Mouse (Mus musculus) macrophage (primary cell): ENCODE measurements around the gene Rsbn1l. TPM values are rescaled to one million over a fixed set of nuclear protein-coding genes. Genes with fewer than 3 reads are reported as not detected.

Experiments
- H3K27ac ChIP-seq: fragments of 350-480 bp; formaldehyde crosslinking; 2 replicates; pipeline ENCODE4 v1.9.0; 2021
- H3K36me3 ChIP-seq: fragments of 350-480 bp; formaldehyde crosslinking; 2 replicates; pipeline ENCODE4 v1.9.0; 2021; ENCODE audit errors: inconsistent target
- H3K4me3 ChIP-seq: fragments of 350-480 bp; formaldehyde crosslinking; 2 replicates; pipeline ENCODE4 v1.9.0; 2021; ENCODE audit errors: inconsistent target
- H3K79me2 ChIP-seq: fragments of 350-480 bp; formaldehyde crosslinking; 2 replicates; pipeline ENCODE4 v1.9.0; 2021; ENCODE audit errors: inconsistent target
- WGBS: methylation state at CpG from one replicate; pipeline ENCODE4 v1.1.7; 2026; ENCODE audit warnings: inconsistent platforms; ENCODE audit not compliant: missing documents; 5-methylcytosine and 5-hydroxymethylcytosine counted together
- polyA plus RNA-seq: library from polyadenylated mRNA; stranded (reverse); fragments of 250-400 nt; gene quantifications from 3 replicates; pipeline ENCODE4 v1.2.4, GENCODE M21; 2018; ENCODE audit warnings: inconsistent platforms

The Rsbn1l gene
- polyA plus RNA-seq, 1 experiment from 2014 or later, result 20.9 TPM

- Histone ChIP-seq H3K79me2 (no peaks in the 10 kb centered on the region), H3K27ac (no peak overlapping the region), H3K36me3 (no peaks in the 10 kb centered on the region), H3K4me3 (no peak overlapping the region)
- WGBS, result 91% methylated on average over 4 of the region's 4 CpGs
Measured at GRCm38 (mm10) chr5:20855066-20855465, 101.1 kb downstream of the Rsbn1l start.

GRCm38 (mm10) chr5:20847010-20847409 lies 109.2 kb downstream of the Rsbn1l start:
- Histone ChIP-seq H3K79me2 (no peaks in the 10 kb centered on the region), H3K4me3 (no peak overlapping the region), H3K27ac (no peak overlapping the region), H3K36me3 (no peaks in the 10 kb centered on the region)
- WGBS, result 43% methylated on average over 2 of the region's 2 CpGs

GRCm38 (mm10) chr5:20843816-20844215 lies 112.4 kb downstream of the Rsbn1l start:
- Histone ChIP-seq H3K79me2 (no peaks in the 10 kb centered on the region), H3K36me3 (no peaks in the 10 kb centered on the region), H3K27ac (no peak overlapping the region), H3K4me3 (no peak overlapping the region)
- WGBS, result 100% methylated on average over 2 of the region's 2 CpGs

- H3K36me3 ChIP-seq, result no peaks in the 10 kb centered on the region
- H3K4me3 ChIP-seq, result no peak overlapping the region
- no peak overlapping the region for H3K27ac ChIP-seq
- WGBS, result no CpG with 5 or more reads among the region's 3 CpGs
- H3K79me2 ChIP-seq, result no peaks in the 10 kb centered on the region
Measured at GRCm38 (mm10) chr5:20843405-20843804, 112.8 kb downstream of the Rsbn1l start.

Other genes starting within 250 kb of the Rsbn1l start
- 8.7 to 13.8 TPM (median 9.2 TPM) in 3 replicates for gene Phtf2, start 74.3 kb downstream of the Rsbn1l start, polyA plus RNA-seq
- gene Tmem60, start 74.2 kb downstream of the Rsbn1l start, polyA plus RNA-seq, result 11.2 to 27.0 TPM (median 24.9 TPM) in 3 replicates
- gene Ptpn12, start 99.5 kb upstream of the Rsbn1l start, polyA plus RNA-seq, result 43.2 to 77.5 TPM (median 55.5 TPM) in 3 replicates
- gene Gsap, start 229.9 kb upstream of the Rsbn1l start, polyA plus RNA-seq, result 7.7 to 9.7 TPM (median 9.5 TPM) in 3 replicates